Mouse (Mus musculus): ENCODE data around the gene Thop1.
"Not testable (repeated sequence)": the region's sequence is repeated elsewhere in the genome, so short reads cannot be mapped to it uniquely, and the experiment has no call there.

Gene Thop1

GRCm38 (mm10) chr10:81058896-81059295 is 10.9 kb upstream of the Thop1 start:
- DNase-seq: no peak

- peak; percentile 99 for DNase-seq
Observed at GRCm38 (mm10) chr10:81059603-81060543, 10.0 kb upstream of the Thop1 start, which contains the start of gene Sgta. TSS of gene Sgta (minus strand) at chr10:81060181.

- DNase-seq: no peak
Observed at GRCm38 (mm10) chr10:81062710-81063109, 7.1 kb upstream of the Thop1 start.

GRCm38 (mm10) chr10:81064519-81064918 is 5.3 kb upstream of the Thop1 start:
- not testable (repeated sequence) for DNase-seq

GRCm38 (mm10) chr10:81068706-81069105 is 1.1 kb upstream of the Thop1 start:
- no peak for DNase-seq

- DNase-seq: no peak
Observed at GRCm38 (mm10) chr10:81072290-81072689, 2.5 kb downstream of the Thop1 start.

- DNase-seq: no peak
Observed at GRCm38 (mm10) chr10:81073464-81073863, 3.6 kb downstream of the Thop1 start.

GRCm38 (mm10) chr10:81075734-81076133 is 5.9 kb downstream of the Thop1 start:
- DNase-seq: no peak

- no peak for DNase-seq
Observed at GRCm38 (mm10) chr10:81076356-81076755, 6.5 kb downstream of the Thop1 start.

GRCm38 (mm10) chr10:81077916-81078315 is 8.1 kb downstream of the Thop1 start:
- no peak for DNase-seq

- no peak for DNase-seq
Observed at GRCm38 (mm10) chr10:81080008-81080655, 10.3 kb downstream of the Thop1 start.

GRCm38 (mm10) chr10:81082168-81082960 is 12.5 kb downstream of the Thop1 start:
- peak; percentile 79 for DNase-seq

GRCm38 (mm10) chr10:81087021-81087420 is 17.2 kb downstream of the Thop1 start:
- no peak for DNase-seq

- DNase-seq: no peak
Observed at GRCm38 (mm10) chr10:81089216-81089615, 19.4 kb downstream of the Thop1 start.

GRCm38 (mm10) chr10:81090621-81091020 is 20.8 kb downstream of the Thop1 start:
- DNase-seq: no peak

GRCm38 (mm10) chr10:81092465-81093250 is 22.8 kb downstream of the Thop1 start:
- no peak for DNase-seq

GRCm38 (mm10) chr10:81094931-81095678 is 25.3 kb downstream of the Thop1 start:
- DNase-seq: no peak

GRCm38 (mm10) chr10:81105565-81106112 is 35.8 kb downstream of the Thop1 start, which contains the start of gene Map2k2:
TSS of gene Map2k2 (plus strand) at chr10:81105915.
- DNase-seq: peak; percentile 96

- peak; percentile 80 for DNase-seq
Observed at GRCm38 (mm10) chr10:81106113-81106721, 36.4 kb downstream of the Thop1 start.

- DNase-seq: no peak
Observed at GRCm38 (mm10) chr10:81112946-81113345, 43.1 kb downstream of the Thop1 start.

GRCm38 (mm10) chr10:81119625-81120024 is 49.8 kb downstream of the Thop1 start:
- no peak for DNase-seq
